Mouse (Mus musculus) ES-Bruce4 (cell line): ENCODE measurements around the gene Ambra1.

Source experiments
- CTCF ChIP-seq: IDR thresholded peaks from one replicate; pipeline ENCODE4 v1.8.1; 2011; ENCODE audit warnings: low read depth, low read length
- POLR2A ChIP-seq: IDR thresholded peaks from one replicate; pipeline ENCODE4 v1.8.1; 2011; ENCODE audit warnings: low read length; ENCODE audit not compliant: insufficient read depth

- no peak for TF ChIP-seq CTCF
- no peak for TF ChIP-seq POLR2A
These were observed 187.2 kb downstream of the Ambra1 start for GRCm38 (mm10) chr2:91917096-91917495.
